In the genomic region with DNA sequence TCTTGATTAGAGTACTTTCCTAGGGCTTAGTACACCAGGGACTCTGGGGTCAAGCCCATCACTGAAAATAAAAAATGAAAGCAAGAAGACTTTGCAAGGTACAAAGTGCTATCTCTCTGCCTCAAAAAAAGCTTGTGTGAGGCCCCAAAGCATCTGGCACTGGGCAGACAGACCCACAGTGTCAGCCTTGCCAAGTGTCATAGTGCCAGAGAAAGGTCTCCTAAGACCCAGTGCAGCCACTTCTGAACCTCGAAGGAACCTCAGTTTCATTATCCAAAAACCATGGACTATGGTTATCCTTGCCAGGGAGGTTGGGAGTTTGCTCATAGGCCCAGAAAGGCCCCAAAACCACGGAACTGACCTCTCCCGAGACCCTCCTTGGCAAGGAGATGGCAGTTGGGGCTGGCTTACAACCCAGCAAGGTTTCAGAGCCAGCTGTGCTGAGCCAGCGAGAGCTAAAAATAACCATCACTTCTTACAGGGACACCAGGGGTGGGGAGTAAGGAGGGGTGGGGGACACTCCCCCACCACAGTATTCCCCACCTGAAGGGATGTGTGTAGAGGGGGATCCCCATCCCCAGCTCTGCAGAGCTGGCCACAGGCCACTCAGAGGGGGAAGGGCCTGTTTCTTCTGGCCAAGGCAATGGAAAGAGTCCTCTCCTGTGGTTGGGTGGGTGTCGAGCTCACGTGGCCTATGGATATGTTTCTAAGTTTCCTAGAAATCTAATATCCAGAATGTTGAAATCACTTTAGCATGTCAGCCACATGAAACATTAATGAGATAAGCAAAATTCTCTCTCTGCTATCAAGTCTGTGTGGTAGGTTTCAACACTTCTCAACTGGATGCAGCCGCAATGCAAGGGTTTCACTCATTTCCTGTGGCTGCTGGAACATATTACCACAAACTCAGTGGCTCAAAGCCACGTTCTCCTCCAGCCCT, we compare ENCODE assay signal across 9 mouse cellular contexts. TPM values are rescaled to one million over a fixed set of nuclear protein-coding genes. Genes with fewer than 3 reads are reported as not detected.
DNase-seq lines count a peak whose midpoint lies in the region; ATAC-seq lines count a peak whose summit lies in the region.
"Had no signal": no experiment of that assay in that cellular context is flagged by ENCODE, and none has a peak within 500 bp of the region (broad histone marks: within the 10 kb centered on the region; RNA-seq: fewer than 3 reads in every experiment).

No protein-coding gene starts in this region.

- peaks cover 76% of the 10 kb centered on the region for H3K27me3 ChIP-seq in megakaryocyte, embryonic 14.5 days (replicated peaks)
- no peaks in the 10 kb centered on the region for H3K27me3 ChIP-seq in kidney, embryonic 14.5 days (ENCODE audit: control insufficient read depth, insufficient read depth, low read length)
- H3K27me3 ChIP-seq in intestine, embryonic 16.5 days (replicated peaks; ENCODE audit: control insufficient read depth, insufficient read depth, low read length) = no peaks in the 10 kb centered on the region

- peak; percentile 44 for DNase-seq in adrenal gland, postnatal 14 days
- DNase-seq in adrenal gland, postnatal 25 days = no peak
- DNase-seq in CD4-positive helper T cell, adult 2 months (ENCODE audit: low read depth, low spot score) = peak; percentile 73
- peak; percentile 35 to 69 for DNase-seq in gastrocnemius, postnatal 4 days (ENCODE audit: low spot score in 2 of 2)
- no peak for DNase-seq in layer of hippocampus, adult 9-11 months
- DNase-seq: right cerebral cortex, adult 18-20 months had no signal

- peak overlapping the region; percentile 51 for H3K4me3 ChIP-seq in megakaryocyte, embryonic 14.5 days (replicated peaks)
- no peak overlapping the region for H3K4me3 ChIP-seq in kidney, embryonic 14.5 days (ENCODE audit: low read length)
- no peak overlapping the region for H3K4me3 ChIP-seq in intestine, embryonic 16.5 days (ENCODE audit: low read length)

- H3K9ac ChIP-seq in kidney, embryonic 14.5 days (ENCODE audit: low read depth, low read length) = no peak overlapping the region
- H3K9ac ChIP-seq in intestine, embryonic 16.5 days (ENCODE audit: low read depth, low read length) = no peak overlapping the region

- H3K27ac ChIP-seq in kidney, embryonic 14.5 days (ENCODE audit: low read depth, low read length) = no peak overlapping the region
- no peak overlapping the region for H3K27ac ChIP-seq in intestine, embryonic 16.5 days (ENCODE audit: low read length)

- H3K4me1 ChIP-seq in megakaryocyte, embryonic 14.5 days = peaks cover 38% of the 10 kb centered on the region
- peaks cover 17% of the 10 kb centered on the region for H3K4me1 ChIP-seq in kidney, embryonic 14.5 days (ENCODE audit: control insufficient read depth, insufficient read depth, low read length)
- H3K4me1 ChIP-seq in intestine, embryonic 16.5 days (ENCODE audit: control insufficient read depth, insufficient read depth, low read length) = 0 out of 2 replicates have a peak, but pooled peaks cover 3% of the 10 kb centered on the region

- ATAC-seq in kidney, embryonic 14.5 days (ENCODE audit: low FRiP score, low TSS enrichment) = no peak
- no peak for ATAC-seq in intestine, embryonic 16.5 days

- no peaks in the 10 kb centered on the region for H3K9me3 ChIP-seq in megakaryocyte, embryonic 14.5 days
- H3K9me3 ChIP-seq in kidney, embryonic 14.5 days (ENCODE audit: control insufficient read depth, low read length) = no peaks in the 10 kb centered on the region
- H3K9me3 ChIP-seq in intestine, embryonic 16.5 days (ENCODE audit: control insufficient read depth, low read length) = no peaks in the 10 kb centered on the region

- no peaks in the 10 kb centered on the region for H3K36me3 ChIP-seq in megakaryocyte, embryonic 14.5 days (replicated peaks; ENCODE audit: low read length)
- H3K36me3 ChIP-seq in kidney, embryonic 14.5 days (ENCODE audit: control insufficient read depth, insufficient read depth, low read length) = no peaks in the 10 kb centered on the region
- no peaks in the 10 kb centered on the region for H3K36me3 ChIP-seq in intestine, embryonic 16.5 days (ENCODE audit: control insufficient read depth, insufficient read depth, low read length)

- WGBS in kidney, embryonic 14.5 days = 76% methylated on average over 8 of the region's 8 CpGs
- 74% methylated on average over 8 of the region's 8 CpGs for WGBS in intestine, embryonic 16.5 days

- no peak overlapping the region for H3K4me2 ChIP-seq in kidney, embryonic 14.5 days (replicated peaks; ENCODE audit: low read depth, low read length)
- no peak overlapping the region for H3K4me2 ChIP-seq in intestine, embryonic 16.5 days (ENCODE audit: low read depth, low read length)

RNA-seq across cellular contexts. Expression of a gene that starts 23.0 kb away (rescaled TPM):
- 4.2 and 7.1 TPM in 2 replicates for total RNA-seq in adrenal gland, postnatal 14 days (2021)
- total RNA-seq in adrenal gland, postnatal 25 days (2021) = 1.9 and 3.0 TPM in 2 replicates
- 1 to 10 TPM; 1.7 to 3.5 TPM for total RNA-seq in gastrocnemius, postnatal 4 days (2021)
- 0.44 TPM in 1 of 2 replicates, not detected in the other for polyA plus RNA-seq in megakaryocyte, embryonic 14.5 days (2012; ENCODE audit: insufficient read depth, low replicate concordance)
- 15.9 and 18.1 TPM in 2 replicates for polyA plus RNA-seq in kidney, embryonic 14.5 days (2014; fragmentation: Nextera tagmentation; extraction: Ambion mirVana)
- 2.9 and 3.5 TPM in 2 replicates for polyA plus RNA-seq in intestine, embryonic 16.5 days (2015; fragmentation: Nextera tagmentation; extraction: Ambion mirVana)

RNA-seq across cellular contexts. Expression of a gene that starts 24.7 kb away (rescaled TPM):
- total RNA-seq in adrenal gland, postnatal 14 days (2021) = 4.3 and 5.0 TPM in 2 replicates
- total RNA-seq in adrenal gland, postnatal 25 days (2021) = 5.1 and 6.5 TPM in 2 replicates
- total RNA-seq in gastrocnemius, postnatal 4 days (2021) = 10 to 100 TPM in 1 of 2 experiments, 1 to 10 TPM in 1; 9.3 to 11.6 TPM
- 1.2 TPM in 1 of 2 replicates, not detected in the other for polyA plus RNA-seq in megakaryocyte, embryonic 14.5 days (2012; ENCODE audit: insufficient read depth, low replicate concordance)
- 29.9 and 35.1 TPM in 2 replicates for polyA plus RNA-seq in kidney, embryonic 14.5 days (2014; fragmentation: Nextera tagmentation; extraction: Ambion mirVana)
- 6.0 and 6.7 TPM in 2 replicates for polyA plus RNA-seq in intestine, embryonic 16.5 days (2015; fragmentation: Nextera tagmentation; extraction: Ambion mirVana)

Comparison
In these comparisons a context has a peak if more than half of its experiments do, and no peak if none do; other contexts are left out.
1. DNase-seq: peak in adrenal gland, postnatal 14 days (single experiment), CD4-positive helper T cell, adult 2 months (single experiment) and gastrocnemius, postnatal 4 days (2 of 2); none in adrenal gland, postnatal 25 days (single experiment) and layer of hippocampus, adult 9-11 months (single experiment).